Mouse (Mus musculus) kidney, adult 9 months (tissue): ENCODE measurements around the gene Cyp2c23.

Experiments used
- DNase-seq: peaks from one replicate; pipeline ENCODE4 v3.0.0; 2022

The Cyp2c23 gene

GRCm38 (mm10) chr19:44021502-44021901 is 7.5 kb downstream of the Cyp2c23 start:
- peak; percentile 94 for DNase-seq

- DNase-seq, result no peak
These were observed 9.3 kb downstream of the Cyp2c23 start for GRCm38 (mm10) chr19:44019739-44020138.

- no peak for DNase-seq
These were observed 15.1 kb downstream of the Cyp2c23 start for GRCm38 (mm10) chr19:44013862-44014261.

GRCm38 (mm10) chr19:44008784-44009183 is 20.2 kb downstream of the Cyp2c23 start:
- DNase-seq, result no peak

GRCm38 (mm10) chr19:44007186-44007585 is 21.8 kb downstream of the Cyp2c23 start:
- DNase-seq, result no peak

GRCm38 (mm10) chr19:44005025-44005424 is 24.0 kb downstream of the Cyp2c23 start:
- DNase-seq, result no peak

- DNase-seq, result peak; percentile 27
These were observed 24.7 kb downstream of the Cyp2c23 start for GRCm38 (mm10) chr19:44004261-44004660.

- DNase-seq, result no peak
These were observed 28.3 kb downstream of the Cyp2c23 start for GRCm38 (mm10) chr19:44000720-44001119.

- DNase-seq, result no peak
These were observed 28.9 kb downstream of the Cyp2c23 start for GRCm38 (mm10) chr19:44000061-44000460.

GRCm38 (mm10) chr19:43998802-43999527 is 30.0 kb downstream of the Cyp2c23 start:
- no peak for DNase-seq

- no peak for DNase-seq
These were observed 30.9 kb downstream of the Cyp2c23 start for GRCm38 (mm10) chr19:43998101-43998500.

- DNase-seq, result no peak
These were observed 33.6 kb downstream of the Cyp2c23 start for GRCm38 (mm10) chr19:43995427-43995826.

- no peak for DNase-seq
These were observed 36.5 kb downstream of the Cyp2c23 start for GRCm38 (mm10) chr19:43992464-43992863.

- no peak for DNase-seq
These were observed 38.6 kb downstream of the Cyp2c23 start for GRCm38 (mm10) chr19:43990362-43990761.

- peak; percentile 77 for DNase-seq
These were observed 42.8 kb downstream of the Cyp2c23 start, which contains the start of gene Cpn1 for GRCm38 (mm10) chr19:43986069-43986794. Gene Cpn1, minus strand, starts transcription at chr19:43986556.

GRCm38 (mm10) chr19:43981992-43982391 is 47.0 kb downstream of the Cyp2c23 start:
- DNase-seq, result no peak

GRCm38 (mm10) chr19:43980711-43981110 is 48.3 kb downstream of the Cyp2c23 start:
- no peak for DNase-seq

GRCm38 (mm10) chr19:43977799-43978198 is 51.2 kb downstream of the Cyp2c23 start:
- no peak for DNase-seq

GRCm38 (mm10) chr19:43976661-43977060 is 52.3 kb downstream of the Cyp2c23 start:
- no peak for DNase-seq

- no peak for DNase-seq
These were observed 54.8 kb downstream of the Cyp2c23 start for GRCm38 (mm10) chr19:43974221-43974620.

GRCm38 (mm10) chr19:43973711-43974110 is 55.3 kb downstream of the Cyp2c23 start:
- DNase-seq, result no peak

GRCm38 (mm10) chr19:43972129-43972528 is 56.9 kb downstream of the Cyp2c23 start:
- no peak for DNase-seq

- DNase-seq, result no peak
These were observed 60.5 kb downstream of the Cyp2c23 start for GRCm38 (mm10) chr19:43968436-43969026.

- DNase-seq, result peak; percentile 46
These were observed 62.5 kb downstream of the Cyp2c23 start for GRCm38 (mm10) chr19:43966481-43966880.
